Mouse (Mus musculus): Measurements from ENCODE around the gene Rad51b.

Gene Rad51b

GRCm38 (mm10) chr12:79648812-79649700, 352.0 kb downstream of the Rad51b start:
- DNase-seq (ENCODE audit: low read depth): no peak

GRCm38 (mm10) chr12:79649796-79650195, 352.7 kb downstream of the Rad51b start:
- DNase-seq (ENCODE audit: low read depth): no peak

GRCm38 (mm10) chr12:79655138-79655537, 358.1 kb downstream of the Rad51b start:
- DNase-seq (ENCODE audit: low read depth): peak; percentile 21

DNA sequence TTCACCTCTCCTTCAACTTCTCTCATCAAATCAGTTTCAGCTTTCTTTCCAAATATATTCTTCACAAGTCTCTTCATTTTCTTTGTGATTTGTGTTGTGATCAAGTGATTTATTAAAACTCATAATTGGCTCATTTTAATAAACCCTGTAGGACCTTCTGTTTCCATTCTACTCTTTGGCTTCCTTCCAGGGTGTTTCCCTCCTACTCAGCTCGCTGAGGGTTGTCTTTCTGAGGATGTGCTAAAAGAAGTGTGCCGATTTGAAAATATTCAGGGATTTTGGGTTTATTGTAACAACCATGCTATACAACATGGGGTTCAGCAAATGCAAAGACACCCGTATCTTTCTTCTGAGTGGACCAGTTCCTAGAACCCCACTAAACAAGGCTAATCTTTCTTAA, 361.8 kb downstream of the Rad51b start:
- DNase-seq (ENCODE audit: low read depth): no peak

DNA sequence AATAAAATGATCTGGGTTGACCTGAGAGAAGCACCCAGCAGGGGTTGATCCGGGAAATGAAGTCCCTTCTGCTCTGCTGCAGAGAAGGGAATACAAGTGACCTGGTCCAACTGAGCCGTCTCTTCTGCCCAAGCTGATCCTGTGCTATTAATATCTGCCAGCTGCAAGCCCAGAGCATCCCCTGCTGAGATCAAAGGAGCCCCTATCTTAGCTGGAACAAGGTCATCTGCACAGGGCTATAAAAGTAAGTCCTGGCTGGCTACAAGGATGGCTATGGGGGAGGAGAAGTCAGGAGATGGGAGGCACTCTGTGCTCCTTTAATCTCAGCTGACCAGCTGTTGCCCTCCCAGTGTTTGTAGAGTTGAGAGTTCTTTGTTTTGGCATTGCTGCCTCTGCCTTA, 364.2 kb downstream of the Rad51b start:
- no peak for DNase-seq (ENCODE audit: low read depth)

- DNase-seq (ENCODE audit: low read depth): no peak
These were observed 366.2 kb downstream of the Rad51b start for GRCm38 (mm10) chr12:79663131-79663892.

DNA sequence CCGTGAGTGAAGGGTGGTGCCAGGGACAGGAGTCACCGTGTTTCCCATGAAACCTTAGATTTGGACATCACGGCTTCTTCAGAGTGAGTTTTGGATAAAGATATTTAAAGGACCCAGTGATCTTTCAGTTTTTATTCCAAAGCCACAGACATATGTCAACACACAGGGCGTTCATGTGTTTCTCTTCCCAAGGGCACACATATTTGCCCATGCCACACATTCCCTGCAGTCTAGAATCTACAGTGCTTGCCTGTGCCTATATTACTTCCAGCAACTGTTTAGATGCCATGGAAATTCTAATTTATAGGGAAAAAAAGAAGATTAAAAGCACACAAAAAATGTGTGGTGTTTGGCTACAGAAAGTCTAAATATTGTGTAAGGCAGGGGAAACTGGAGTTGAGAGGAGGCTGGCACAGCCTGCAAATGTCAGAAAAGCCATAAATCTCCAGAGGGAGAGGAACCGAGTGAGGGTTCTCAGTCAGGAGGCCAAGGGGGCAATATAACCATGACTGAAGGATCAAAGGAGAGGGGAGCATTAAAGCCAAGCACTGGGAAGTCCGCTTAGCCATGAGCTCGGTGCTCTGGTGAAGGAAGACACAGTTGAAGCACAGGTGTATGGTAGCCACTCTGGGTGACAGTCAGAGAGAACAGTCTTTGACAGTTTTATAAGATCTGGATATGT, 367.0 kb downstream of the Rad51b start:
- DNase-seq (ENCODE audit: low read depth): no peak

DNA sequence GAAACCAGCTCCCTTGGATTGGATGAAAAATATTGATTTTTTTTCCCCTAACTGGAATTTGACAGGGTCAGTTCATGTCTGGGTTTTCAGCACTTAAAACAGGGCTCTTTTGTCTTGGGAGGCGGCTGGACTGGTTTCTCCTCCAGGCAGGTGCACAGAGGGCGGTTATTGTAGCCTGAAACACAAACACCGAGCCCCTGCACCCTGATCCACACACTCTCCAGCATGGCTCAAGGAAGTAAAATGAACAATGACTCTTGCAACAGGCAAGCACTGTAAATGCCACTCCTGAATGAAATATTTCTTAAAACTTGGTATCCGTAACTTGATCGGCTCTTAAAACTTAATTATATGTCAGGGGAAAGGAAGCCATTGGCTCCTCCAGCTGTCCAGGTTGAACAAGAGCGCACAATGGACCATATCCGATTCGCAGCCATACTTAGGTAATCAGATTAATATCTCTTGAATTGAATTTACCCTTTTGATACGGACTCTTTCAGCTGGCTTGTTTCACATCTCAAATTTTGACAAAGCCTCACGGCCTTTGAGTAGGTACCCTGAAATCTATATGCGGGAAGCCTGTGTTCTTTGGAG, 377.9 kb downstream of the Rad51b start:
- no peak for DNase-seq (ENCODE audit: low read depth)

DNA sequence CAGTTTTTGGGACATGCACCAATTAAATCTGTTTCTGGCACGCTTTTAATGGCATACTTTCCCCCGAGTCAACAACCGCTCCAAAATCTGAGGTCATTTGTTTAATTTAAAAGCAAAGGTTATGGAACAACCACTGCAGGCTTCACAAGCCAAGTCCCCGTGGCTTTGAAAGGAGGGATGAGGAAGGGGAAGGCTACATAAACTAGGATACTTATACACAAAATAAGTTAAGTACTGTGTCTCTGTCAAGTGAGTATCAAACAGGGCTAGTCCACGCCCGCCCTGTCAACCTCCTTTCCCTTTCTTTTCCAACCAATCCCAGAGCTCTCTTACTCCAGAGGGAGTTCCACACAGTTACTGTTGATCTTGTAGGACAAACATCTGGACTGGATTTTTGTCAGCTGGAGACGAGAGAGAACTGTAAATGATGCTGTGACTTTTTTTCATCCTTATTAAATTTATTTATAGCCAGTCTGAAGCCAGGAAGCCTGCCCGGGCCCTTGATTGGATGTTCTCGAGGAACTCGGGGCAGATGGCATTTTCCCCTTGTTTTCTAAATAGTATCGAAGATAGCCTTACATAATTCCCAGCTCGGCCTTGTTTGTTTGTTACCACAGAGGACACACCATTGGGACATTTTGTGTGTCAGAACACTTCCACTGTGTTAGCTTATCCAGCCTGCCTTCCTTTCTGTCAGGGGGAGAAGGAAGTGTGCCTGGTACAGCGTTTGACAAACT, 378.5 kb downstream of the Rad51b start:
- no peak for DNase-seq (ENCODE audit: low read depth)

DNA sequence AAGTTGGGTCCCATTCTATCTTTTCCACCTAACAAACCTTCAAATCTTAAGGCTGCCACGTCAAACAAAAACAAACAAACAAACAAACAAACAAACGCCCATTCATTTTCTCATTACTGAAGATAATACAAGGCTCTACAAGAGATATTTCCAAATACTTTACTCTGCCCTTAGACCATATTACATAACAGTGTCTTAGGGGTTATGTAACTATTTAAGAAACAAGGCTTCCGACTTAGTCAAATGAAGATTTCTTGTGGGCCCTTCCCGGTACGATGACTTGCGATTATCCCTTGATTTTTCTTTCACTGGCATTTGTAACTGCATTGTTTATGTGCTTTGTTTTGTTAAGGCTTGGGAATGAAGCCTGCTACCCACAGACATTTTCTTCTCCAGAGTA, 379.2 kb downstream of the Rad51b start:
- DNase-seq (ENCODE audit: low read depth): peak; percentile 38

DNA sequence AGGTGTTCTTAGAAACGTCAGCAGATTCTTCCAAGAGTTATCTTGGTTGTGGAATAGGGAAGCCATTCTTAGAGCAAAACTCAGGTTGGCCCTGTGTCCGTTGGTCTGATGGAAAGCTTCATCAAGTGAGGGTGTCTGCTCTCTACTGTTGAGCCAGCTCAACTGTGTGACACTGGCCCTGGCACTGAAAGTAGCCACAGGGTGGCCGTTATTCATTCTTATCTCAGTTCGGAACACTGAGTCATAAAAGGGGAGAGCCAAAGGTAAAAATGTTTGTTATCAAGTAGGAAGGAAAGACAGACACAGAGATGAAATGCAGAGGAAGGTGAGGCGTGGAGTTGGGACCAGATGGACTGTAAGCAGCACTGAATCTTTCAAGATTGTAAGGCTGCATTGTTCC, 379.8 kb downstream of the Rad51b start:
- DNase-seq (ENCODE audit: low read depth): peak; percentile 82

GRCm38 (mm10) chr12:79679251-79679901, 382.3 kb downstream of the Rad51b start:
- DNase-seq (ENCODE audit: low read depth): no peak

DNA sequence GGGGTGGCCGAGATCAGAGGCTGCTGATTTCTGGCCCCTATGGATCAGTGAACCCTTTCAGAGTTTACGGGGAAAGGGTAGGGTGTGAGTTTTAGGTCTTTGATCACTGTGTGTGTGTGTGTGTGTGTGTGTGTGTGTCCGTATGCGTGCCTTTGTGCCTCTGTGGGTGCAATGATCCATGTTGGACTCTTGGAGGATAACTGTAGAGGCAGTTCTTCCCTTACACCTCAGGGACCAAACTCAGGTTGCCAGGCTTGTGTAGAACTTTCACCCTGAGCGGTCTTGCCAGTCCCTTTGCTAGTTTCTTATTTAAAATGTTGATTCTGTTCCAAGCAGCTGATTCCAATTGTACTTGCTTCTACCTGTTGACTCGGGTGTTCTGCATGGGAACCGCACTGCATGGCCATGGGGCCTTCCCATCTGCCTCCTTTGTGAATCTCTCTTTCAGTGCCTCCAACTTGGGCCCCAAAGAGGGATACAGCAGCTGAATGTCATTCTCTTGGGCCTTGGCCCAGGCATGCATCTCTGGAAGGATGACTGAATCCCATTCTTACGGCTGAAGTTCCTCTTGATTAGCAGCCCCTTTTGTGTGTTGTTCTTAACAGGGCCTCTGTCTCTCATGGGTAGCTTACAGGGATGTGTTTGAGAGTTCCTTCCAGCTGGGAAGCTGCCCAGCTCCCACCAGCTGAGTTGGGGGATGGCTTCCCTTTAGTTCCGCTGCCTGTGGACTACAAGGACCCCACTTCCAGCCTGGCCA, 383.0 kb downstream of the Rad51b start:
- DNase-seq (ENCODE audit: low read depth): no peak

DNA sequence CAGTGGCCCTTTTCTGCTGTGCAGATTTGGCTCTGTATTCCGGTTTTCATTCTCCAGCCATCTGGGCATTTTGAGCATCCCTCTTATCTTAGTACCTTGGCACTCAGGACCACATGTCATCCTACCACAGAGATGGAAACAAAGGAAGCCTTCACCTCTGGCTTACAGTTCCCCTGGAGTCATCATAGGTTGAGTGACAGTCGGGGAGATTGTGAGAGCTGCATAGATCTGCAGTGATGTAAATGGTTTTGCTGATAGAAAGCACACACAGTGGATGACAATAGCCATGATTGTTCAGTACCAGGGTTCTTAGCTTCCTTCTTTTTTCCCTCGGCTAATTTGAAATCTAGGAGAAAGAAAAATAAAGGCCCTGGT, 383.6 kb downstream of the Rad51b start:
- no peak for DNase-seq (ENCODE audit: low read depth)

- DNase-seq (ENCODE audit: low read depth): no peak
These were observed 384.5 kb downstream of the Rad51b start for GRCm38 (mm10) chr12:79681571-79681970.

- no peak for DNase-seq (ENCODE audit: low read depth)
These were observed 386.3 kb downstream of the Rad51b start for GRCm38 (mm10) chr12:79683350-79683749.

DNA sequence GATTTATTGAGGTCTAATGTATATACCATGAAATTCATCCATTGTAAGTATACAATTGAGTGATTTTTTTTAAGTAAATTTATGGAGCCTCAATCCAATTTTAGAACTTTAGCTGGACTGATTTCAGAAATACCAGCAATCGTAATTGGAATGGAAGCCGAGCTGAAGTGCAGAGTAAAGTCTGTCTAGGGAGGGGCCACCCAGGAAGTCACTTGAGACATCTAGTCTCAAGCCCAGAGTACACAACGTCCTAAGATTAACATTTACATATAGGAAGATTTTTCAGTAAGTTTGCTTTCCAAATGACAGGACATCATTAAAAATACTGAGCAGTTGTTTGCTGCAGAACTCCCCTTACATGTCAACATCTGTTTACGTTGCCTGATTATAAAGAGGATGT, 386.7 kb downstream of the Rad51b start:
- no peak for DNase-seq (ENCODE audit: low read depth)

DNA sequence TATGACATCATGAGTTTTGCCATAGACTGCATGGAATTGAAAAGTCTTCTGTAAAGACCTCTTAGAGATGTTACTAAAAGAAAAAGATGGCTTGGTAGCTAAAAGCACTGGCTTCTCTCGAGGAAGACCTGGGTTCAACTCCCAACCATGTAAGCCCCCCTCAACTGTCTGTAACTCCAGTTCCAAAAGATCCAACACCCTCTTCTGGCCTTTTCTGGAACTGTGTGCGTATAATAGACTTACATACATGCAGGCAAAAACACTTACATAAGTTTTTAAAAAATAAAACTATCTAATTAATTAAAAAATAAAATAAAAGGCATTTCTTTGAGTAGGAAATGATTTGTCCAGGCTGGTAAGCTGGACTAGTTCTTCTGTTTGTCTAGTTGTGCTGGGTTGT, 387.3 kb downstream of the Rad51b start:
- peak; percentile 19 for DNase-seq (ENCODE audit: low read depth)

- no peak for DNase-seq (ENCODE audit: low read depth)
These were observed 389.7 kb downstream of the Rad51b start for GRCm38 (mm10) chr12:79686594-79687325.

All from 416B (cell line).